Mouse (Mus musculus) liver, embryonic 14.5 days (tissue): Measurements from ENCODE around the gene Slf2.

ENCODE experiments used
- CTCF ChIP-seq: IDR thresholded peaks from 2 replicates; pipeline ENCODE4 v1.5.1; 2016; ENCODE audit warnings: antibody characterized with exemption, low read depth, control low read depth
- EP300 ChIP-seq: IDR thresholded peaks from 2 replicates; pipeline ENCODE4 v1.6.1; 2016; ENCODE audit warnings: antibody characterized with exemption, low read depth

DNA sequence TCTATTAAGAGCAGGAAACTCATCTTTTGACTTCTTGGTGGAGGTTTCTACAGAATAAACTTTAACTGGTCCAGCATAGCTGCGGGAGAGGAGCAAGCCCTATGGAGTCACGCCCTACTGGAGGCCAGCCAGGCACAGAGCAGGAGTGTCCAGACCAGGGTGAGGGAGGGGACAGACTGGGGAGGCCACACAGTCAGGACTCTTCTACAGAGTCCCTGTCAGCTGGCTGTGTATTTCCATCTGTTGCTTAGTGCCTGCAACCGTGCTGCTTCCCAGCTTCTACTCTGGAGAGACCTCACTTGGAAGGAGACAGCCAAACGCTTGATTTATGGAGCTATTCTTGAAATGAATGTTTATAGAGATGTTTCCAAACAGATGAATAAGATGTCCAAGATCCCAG lies 28.6 kb upstream of the Slf2 start:
- TF ChIP-seq CTCF: no peak
- TF ChIP-seq EP300: no peak
